Mouse (Mus musculus) spleen, adult 2 months (tissue): ENCODE measurements around the gene Ptgs2. TPM values are rescaled to one million over a fixed set of nuclear protein-coding genes. Genes with fewer than 3 reads are reported as not detected.

Experiments used
- DNase-seq, 2 experiments: peaks; one replicate each; pipeline versions ENCODE4 v3.0.0 to v3.0.0-alpha.2; 2012 to 2021; ENCODE audit warnings: low spot score in 2 of 2, low read depth in 1 of 2
- H3K27ac ChIP-seq: fragments of 200-500 bp; 2 replicates; pipeline ENCODE4 v1.5.1; 2012; ENCODE audit warnings: low read length, inconsistent platforms; ENCODE audit not compliant: insufficient read depth
- H3K27me3 ChIP-seq: fragments of 200-500 bp; 2 replicates; pipeline ENCODE4 v1.6.1; 2012; ENCODE audit warnings: mild to moderate bottlenecking, moderate library complexity, low read length, inconsistent platforms; ENCODE audit not compliant: control insufficient read depth, insufficient read depth
- H3K36me3 ChIP-seq: fragments of 200-500 bp; 2 replicates; pipeline ENCODE4 v1.6.1; 2012; ENCODE audit warnings: mild to moderate bottlenecking, low read length, inconsistent platforms; ENCODE audit not compliant: control insufficient read depth, insufficient read depth
- H3K4me1 ChIP-seq: fragments of 200-500 bp; 2 replicates; pipeline ENCODE4 v1.6.1; 2011; ENCODE audit warnings: inconsistent platforms; ENCODE audit not compliant: control insufficient read depth, insufficient read depth, insufficient read length
- H3K4me3 ChIP-seq: fragments of 200-500 bp; 2 replicates; pipeline ENCODE4 v1.5.1; 2011; ENCODE audit warnings: mild to moderate bottlenecking, inconsistent platforms; ENCODE audit not compliant: insufficient read depth, insufficient read length; ENCODE audit errors: extremely low read depth
- CTCF ChIP-seq: fragments of 200-500 bp; IDR thresholded peaks from 2 replicates; pipeline ENCODE4 v1.5.1; 2011; ENCODE audit warnings: mild to moderate bottlenecking, inconsistent platforms; ENCODE audit not compliant: insufficient read depth, insufficient read length, insufficient replicate concordance; ENCODE audit errors: extremely low read depth
- POLR2A ChIP-seq: fragments of 200-500 bp; IDR thresholded peaks from 2 replicates; pipeline ENCODE4 v1.6.1; 2011; ENCODE audit warnings: low read depth, low read length, inconsistent platforms
- WGBS: fragments of 180-500 bp; shearing (Covaris S2); methylation state at CpG from one replicate; pipeline ENCODE4 v1.1.7; 2018; 5-methylcytosine and 5-hydroxymethylcytosine counted together
- polyA plus RNA-seq: library from polyadenylated mRNA; depleted of rRNA; stranded (reverse); fragments of >200 nt; gene quantifications from 2 replicates; pipeline ENCODE4 v1.2.3, GENCODE M21; 2012

The Ptgs2 gene
- polyA plus RNA-seq, 1 experiment: 0.02 TPM

DNA sequence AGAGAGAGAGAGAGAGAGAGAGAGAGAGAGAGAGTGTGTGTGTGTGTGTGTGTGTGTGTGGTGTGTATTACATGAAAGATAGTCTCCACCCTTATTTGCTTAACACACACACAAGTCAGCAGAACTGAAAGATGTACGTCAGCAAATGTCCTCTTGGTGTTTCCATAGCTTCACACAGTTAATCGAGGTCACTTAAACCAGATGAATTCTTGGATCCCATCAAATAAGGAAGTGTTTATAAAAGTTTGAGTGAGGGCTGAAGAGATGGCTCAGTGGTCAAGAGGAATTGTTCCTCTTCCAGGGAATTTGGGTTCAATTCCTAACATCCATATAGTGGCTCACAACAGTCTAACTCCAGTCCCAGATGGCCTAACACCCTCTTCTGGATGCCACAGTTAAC lies 25.7 kb downstream of the Ptgs2 start:
- no peak overlapping the region for H3K4me3 ChIP-seq
- H3K27me3 ChIP-seq: no peaks in the 10 kb centered on the region
- no peak for DNase-seq
- TF ChIP-seq CTCF (no peak), POLR2A (no peak)
- H3K4me1 ChIP-seq: no peaks in the 10 kb centered on the region
- no peaks in the 10 kb centered on the region for H3K36me3 ChIP-seq
- no peak overlapping the region for H3K27ac ChIP-seq
- 80% methylated on average over 2 of the region's 2 CpGs for WGBS

DNA sequence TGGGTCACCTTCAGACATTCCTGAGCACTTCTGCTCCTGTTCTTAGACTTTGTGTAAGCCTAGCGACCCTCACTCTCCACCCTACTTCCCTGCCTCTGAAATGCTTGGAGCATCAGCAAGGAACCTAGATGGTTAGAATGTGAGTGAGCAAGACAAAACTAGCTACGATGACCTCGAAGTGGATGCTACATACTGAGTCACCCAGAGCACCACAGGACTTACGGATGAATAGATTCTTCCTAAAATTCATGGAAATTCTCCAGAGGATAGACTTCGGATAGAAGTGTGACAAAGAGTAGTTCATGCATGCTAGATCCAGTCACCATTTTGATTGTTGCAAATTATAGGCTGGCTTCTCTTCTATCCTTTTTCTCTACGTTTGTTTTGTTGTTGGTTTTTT lies 30.2 kb downstream of the Ptgs2 start:
- no peaks in the 10 kb centered on the region for H3K4me1 ChIP-seq
- H3K27me3 ChIP-seq: no peaks in the 10 kb centered on the region
- no peak for DNase-seq
- WGBS: 90% methylated on average over 6 of the region's 6 CpGs
- no peak overlapping the region for H3K27ac ChIP-seq
- no peaks in the 10 kb centered on the region for H3K36me3 ChIP-seq
- no peak overlapping the region for H3K4me3 ChIP-seq
- TF ChIP-seq POLR2A: no peak
- no peak for TF ChIP-seq CTCF

DNA sequence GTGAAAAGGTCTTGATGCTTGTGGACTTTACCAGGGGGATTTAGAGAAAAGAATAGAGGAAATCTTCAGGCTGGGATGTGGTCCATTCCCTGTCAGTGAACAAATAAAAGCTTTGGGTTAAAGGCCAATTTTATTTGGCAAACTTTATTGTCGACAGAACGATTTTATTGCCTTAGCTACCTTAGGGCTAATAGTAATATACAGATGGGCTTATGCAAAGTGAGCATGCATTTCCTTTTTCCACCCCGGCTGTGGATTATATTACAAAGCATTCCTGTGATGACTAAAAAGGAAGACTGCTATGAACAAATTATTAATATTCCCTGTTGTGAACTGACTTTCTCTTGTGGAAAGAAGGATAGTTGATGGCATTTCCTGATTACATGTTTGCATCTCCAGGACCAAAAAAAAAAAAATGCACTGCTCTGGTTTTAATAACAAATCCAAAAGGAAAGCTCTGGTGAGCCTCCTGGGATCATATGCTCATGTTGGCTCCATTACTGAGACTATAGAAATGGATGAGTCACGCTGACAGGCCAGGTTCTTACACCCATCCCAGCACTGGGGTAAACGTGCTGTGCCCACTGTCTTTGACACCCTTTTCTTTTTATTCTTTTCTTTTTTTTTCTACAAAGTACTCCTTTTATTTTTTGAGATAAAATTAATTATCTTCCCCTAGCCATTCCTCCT lies 30.9 kb downstream of the Ptgs2 start:
- Histone ChIP-seq H3K4me3 (no peak overlapping the region), H3K27ac (no peak overlapping the region), H3K4me1 (no peaks in the 10 kb centered on the region), H3K36me3 (no peaks in the 10 kb centered on the region), H3K27me3 (no peaks in the 10 kb centered on the region)
- DNase-seq: no peak
- WGBS: 90% methylated on average over 5 of the region's 5 CpGs
- TF ChIP-seq CTCF: no peak
- no peak for TF ChIP-seq POLR2A

GRCm38 (mm10) chr1:150135350-150135749 lies 35.5 kb downstream of the Ptgs2 start:
- Histone ChIP-seq H3K4me1 (no peaks in the 10 kb centered on the region), H3K4me3 (no peak overlapping the region), H3K27me3 (no peaks in the 10 kb centered on the region), H3K36me3 (no peaks in the 10 kb centered on the region), H3K27ac (no peak overlapping the region)
- DNase-seq: no peak
- TF ChIP-seq CTCF (no peak), POLR2A (no peak)

DNA sequence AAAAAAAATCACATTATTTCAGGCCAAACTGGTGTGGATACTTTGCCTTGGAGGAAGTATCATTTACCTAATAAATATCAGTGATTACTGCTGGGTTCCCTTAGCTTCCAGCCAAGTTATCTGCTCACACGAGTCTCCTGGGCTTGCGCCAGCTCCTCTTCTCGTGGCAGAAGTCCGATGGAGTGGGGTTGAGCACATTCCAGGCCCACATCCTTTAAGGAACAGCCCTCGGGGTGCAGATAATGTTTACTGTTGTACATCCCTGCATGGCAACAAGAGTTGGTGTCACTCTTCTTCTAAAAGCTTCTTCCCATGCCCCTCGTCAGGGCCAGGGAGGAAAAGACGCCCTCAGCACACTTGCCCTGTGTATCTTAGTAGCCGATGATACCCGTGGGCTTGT lies 39.9 kb downstream of the Ptgs2 start:
- no peaks in the 10 kb centered on the region for H3K27me3 ChIP-seq
- no peak overlapping the region for H3K4me3 ChIP-seq
- H3K27ac ChIP-seq: no peak overlapping the region
- no peak for DNase-seq
- no peaks in the 10 kb centered on the region for H3K36me3 ChIP-seq
- H3K4me1 ChIP-seq: no peaks in the 10 kb centered on the region
- TF ChIP-seq POLR2A: no peak
- TF ChIP-seq CTCF: no peak
- 82% methylated on average over 9 of the region's 9 CpGs for WGBS

- no peak for DNase-seq
- Histone ChIP-seq H3K27ac (no peak overlapping the region), H3K36me3 (no peaks in the 10 kb centered on the region), H3K27me3 (no peaks in the 10 kb centered on the region), H3K4me1 (no peaks in the 10 kb centered on the region), H3K4me3 (no peak overlapping the region)
- TF ChIP-seq CTCF (no peak), POLR2A (no peak)
- 95% methylated on average over 1 of the region's 1 CpGs for WGBS
Observed at GRCm38 (mm10) chr1:150141939-150142338, 42.1 kb downstream of the Ptgs2 start.

DNA sequence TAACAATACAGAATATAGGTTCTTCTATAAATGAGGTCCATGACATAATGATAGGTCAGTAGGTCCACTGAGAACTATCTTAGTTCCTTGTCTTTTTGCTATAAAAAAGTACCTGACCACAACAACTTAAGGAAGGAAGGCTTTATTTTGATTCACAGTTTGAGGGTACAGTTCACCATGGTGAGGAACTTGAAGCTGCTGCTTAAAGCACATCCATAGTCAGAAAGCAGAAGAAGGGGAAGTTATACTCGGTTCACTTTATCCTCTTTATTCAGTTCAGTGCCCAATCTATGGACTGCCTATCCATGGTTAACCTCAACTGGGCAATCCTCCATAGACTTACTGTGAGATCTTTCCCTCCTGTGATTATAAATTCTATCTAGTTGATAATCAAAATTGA lies 43.7 kb downstream of the Ptgs2 start:
- no peak overlapping the region for H3K27ac ChIP-seq
- no peaks in the 10 kb centered on the region for H3K36me3 ChIP-seq
- H3K4me1 ChIP-seq: no peaks in the 10 kb centered on the region
- no peak overlapping the region for H3K4me3 ChIP-seq
- H3K27me3 ChIP-seq: no peaks in the 10 kb centered on the region
- no peak for TF ChIP-seq POLR2A
- TF ChIP-seq CTCF: no peak
- DNase-seq: no peak
- WGBS: 8% methylated on average over 1 of the region's 1 CpGs
